Mouse (Mus musculus) intestine, postnatal 0 days (tissue): ENCODE results near the gene Clip3. TPM values are rescaled to one million over a fixed set of nuclear protein-coding genes. Genes with fewer than 3 reads are reported as not detected.

Source experiments
- ATAC-seq: fragments of 200-750 bp; cut with Nextera tagmentation; 2 replicates; pipeline ENCODE4 v1.8.0; 2017; ENCODE audit warnings: mild to moderate bottlenecking, moderate TSS enrichment, moderate library complexity
- H3K27ac ChIP-seq: fragments of 300-500 bp; sonication (generic); 2 replicates; pipeline ENCODE4 v1.5.1; 2014; ENCODE audit warnings: mild to moderate bottlenecking, low read depth, low read length, moderate library complexity
- H3K27me3 ChIP-seq: fragments of 300-500 bp; sonication (generic); replicated peaks from 2 replicates; pipeline ENCODE4 v1.6.1; 2014; ENCODE audit warnings: low read length, mixed read lengths; ENCODE audit not compliant: control insufficient read depth, insufficient read depth
- H3K36me3 ChIP-seq: fragments of 300-500 bp; sonication (generic); 2 replicates; pipeline ENCODE4 v1.6.1; 2014; ENCODE audit warnings: mild to moderate bottlenecking, moderate library complexity; ENCODE audit not compliant: control insufficient read depth, insufficient read depth
- H3K4me1 ChIP-seq: fragments of 300-500 bp; sonication (generic); replicated peaks from 2 replicates; pipeline ENCODE4 v1.6.1; 2014; ENCODE audit warnings: antibody characterized with exemption, low read length, mixed read lengths; ENCODE audit not compliant: control insufficient read depth, insufficient read depth
- H3K4me2 ChIP-seq: fragments of 300-500 bp; sonication (generic); replicated peaks from 2 replicates; pipeline ENCODE4 v1.6.1; 2014; ENCODE audit warnings: low read depth, mild to moderate bottlenecking, moderate library complexity
- H3K4me3 ChIP-seq: fragments of 300-500 bp; sonication (generic); 2 replicates; pipeline ENCODE4 v1.5.1; 2014; ENCODE audit warnings: low read depth, low read length
- H3K9ac ChIP-seq: fragments of 300-500 bp; sonication (generic); 2 replicates; pipeline ENCODE4 v1.6.1; 2014; ENCODE audit warnings: mild to moderate bottlenecking, low read depth, low read length
- H3K9me3 ChIP-seq: fragments of 300-500 bp; sonication (generic); 2 replicates; pipeline ENCODE4 v1.6.1; 2016; ENCODE audit warnings: mixed run types; ENCODE audit not compliant: control insufficient read depth
- CTCF ChIP-seq: sonication (generic); IDR thresholded peaks from 2 replicates; pipeline ENCODE4 v1.5.1; 2016; ENCODE audit warnings: low read depth, mild to moderate bottlenecking, control low read depth, antibody characterized with exemption, moderate library complexity
- WGBS: fragments of 180-500 bp; shearing (Covaris S2); extraction: QIAGEN DNeasy Blood & Tissue Kit; methylation state at CpG from one replicate; pipeline ENCODE4 v1.1.7; 2014; 5-methylcytosine and 5-hydroxymethylcytosine counted together
- polyA plus RNA-seq: library from polyadenylated mRNA; unstranded; fragments of >200 nt; fragmentation: Nextera tagmentation; extraction: Ambion mirVana; gene quantifications from 2 replicates; pipeline ENCODE4 v1.2.1, GENCODE M21; 2015

The Clip3 gene
- polyA plus RNA-seq, 1 experiment from 2014 or later = 9.7 TPM

- Histone ChIP-seq H3K4me2 (no peak overlapping the region), H3K27me3 (peaks cover 4% of the 10 kb centered on the region; the same call in 1 of the 2 replicates), H3K4me3 (no peak overlapping the region), H3K9ac (no peak overlapping the region), H3K36me3 (no peaks in the 10 kb centered on the region), H3K27ac (no peak overlapping the region), H3K4me1 (0 out of 2 replicates have a peak, but pooled peaks cover 1% of the 10 kb centered on the region), H3K9me3 (no peaks in the 10 kb centered on the region)
- peak; percentile 89 for ATAC-seq
- TF ChIP-seq CTCF = peak; percentile 85
- WGBS = 11% methylated on average over 6 of the region's 6 CpGs
These were observed 61.8 kb downstream of the Clip3 start for GRCm38 (mm10) chr7:30353279-30353822.

- 77% methylated on average over 4 of the region's 4 CpGs for WGBS
- Histone ChIP-seq H3K4me2 (no peak overlapping the region), H3K9ac (no peak overlapping the region), H3K9me3 (no peaks in the 10 kb centered on the region), H3K27me3 (0 out of 2 replicates have a peak, but pooled peaks cover 3% of the 10 kb centered on the region), H3K27ac (no peak overlapping the region), H3K4me3 (no peak overlapping the region), H3K4me1 (0 out of 2 replicates have a peak, but pooled peaks cover 4% of the 10 kb centered on the region), H3K36me3 (no peaks in the 10 kb centered on the region)
- no peak for TF ChIP-seq CTCF
- no peak for ATAC-seq
These were observed 62.5 kb downstream of the Clip3 start for GRCm38 (mm10) chr7:30354059-30354458.

Other genes starting within 250 kb of the Clip3 start
- 0.93 and 1.0 TPM in 2 replicates for gene Zfp14, start 240.3 kb upstream of the Clip3 start, polyA plus RNA-seq
- 1.2 and 1.7 TPM in 2 replicates for gene Zfp82, start 218.8 kb upstream of the Clip3 start, polyA plus RNA-seq
- not detected in 2 replicates for gene Gm26920, start 201.3 kb upstream of the Clip3 start, polyA plus RNA-seq
- 2.6 and 3.1 TPM in 2 replicates for gene Zfp566, start 201.2 kb upstream of the Clip3 start, polyA plus RNA-seq
- gene Zfp260, start 197.0 kb upstream of the Clip3 start, polyA plus RNA-seq = 32.5 and 34.3 TPM in 2 replicates
- 1.7 and 2.4 TPM in 2 replicates for gene Zfp382, start 169.8 kb upstream of the Clip3 start, polyA plus RNA-seq
- 3.1 and 3.8 TPM in 2 replicates for gene Zfp146, start 122.0 kb upstream of the Clip3 start, polyA plus RNA-seq
- 54.1 and 60.2 TPM in 2 replicates for gene Cox7a1, start 107.6 kb upstream of the Clip3 start, polyA plus RNA-seq
- gene Capns1, start 92.9 kb upstream of the Clip3 start, polyA plus RNA-seq = 85.5 and 87.1 TPM in 2 replicates
- gene Polr2i, start 59.8 kb upstream of the Clip3 start, polyA plus RNA-seq = 84.6 and 91.2 TPM in 2 replicates
- 159 and 160 TPM in 2 replicates for gene Tbcb, start 59.5 kb upstream of the Clip3 start, polyA plus RNA-seq
- gene Ovol3, start 56.0 kb upstream of the Clip3 start, polyA plus RNA-seq = not detected in 2 replicates
- gene Thap8, start 11.6 kb upstream of the Clip3 start, polyA plus RNA-seq = 0.14 and 0.22 TPM in 2 replicates
- 3.5 TPM in 2 replicates for gene Wdr62, start 11.3 kb upstream of the Clip3 start, polyA plus RNA-seq
- 58.2 and 63.5 TPM in 2 replicates for gene Alkbh6, start 17.0 kb downstream of the Clip3 start, polyA plus RNA-seq
- gene Syne4, start 23.1 kb downstream of the Clip3 start, polyA plus RNA-seq = 12.5 and 16.3 TPM in 2 replicates
- gene E130208F15Rik, start 30.0 kb downstream of the Clip3 start, polyA plus RNA-seq = not detected in 2 replicates
- gene Sdhaf1, start 32.2 kb downstream of the Clip3 start, polyA plus RNA-seq = 18.3 and 18.8 TPM in 2 replicates
- 1.1 and 1.8 TPM in 2 replicates for gene Lrfn3, start 71.0 kb downstream of the Clip3 start, polyA plus RNA-seq
- 60.0 and 63.6 TPM in 2 replicates for gene Tyrobp, start 122.0 kb downstream of the Clip3 start, polyA plus RNA-seq
- gene Hcst, start 128.1 kb downstream of the Clip3 start, polyA plus RNA-seq = 4.0 and 5.9 TPM in 2 replicates
- gene Nfkbid, start 130.0 kb downstream of the Clip3 start, polyA plus RNA-seq = 1.2 and 1.3 TPM in 2 replicates
- gene Aplp1, start 153.8 kb downstream of the Clip3 start, polyA plus RNA-seq = 28.2 and 30.1 TPM in 2 replicates
- gene Kirrel2, start 166.0 kb downstream of the Clip3 start, polyA plus RNA-seq = 0.08 and 0.09 TPM in 2 replicates
- 0.10 TPM in 1 of 2 replicates, not detected in the other for gene Nphs1, start 166.6 kb downstream of the Clip3 start, polyA plus RNA-seq
- gene Prodh2, start 201.9 kb downstream of the Clip3 start, polyA plus RNA-seq = 3.9 and 5.4 TPM in 2 replicates
- gene Arhgap33, start 243.3 kb downstream of the Clip3 start, polyA plus RNA-seq = 2.6 and 2.8 TPM in 2 replicates